Mouse (Mus musculus) MEL (cell line): ENCODE results near the gene Elavl1. TPM values are rescaled to one million over a fixed set of nuclear protein-coding genes. Genes with fewer than 3 reads are reported as not detected.

ENCODE experiments used
- DNase-seq: peaks from one replicate; pipeline ENCODE4 v3.0.0; 2011; ENCODE audit warnings: low read depth, low spot score
- H3K27ac ChIP-seq: 2 replicates; pipeline ENCODE4 v1.5.1; 2012; ENCODE audit warnings: low read depth, mild to moderate bottlenecking, control low read depth, low read length, moderate library complexity; ENCODE audit not compliant: control insufficient read depth
- H3K27me3 ChIP-seq, 2 experiments: fragments of 150-350 bp in 1 of 2; sonication (generic) in 1 of 2; 2 replicates each; pipeline ENCODE4 v1.6.1; 2012; ENCODE audit warnings: low read length in 2 of 2, mild to moderate bottlenecking in 2 of 2, improper control_type of control experiment in 1 of 2, moderate library complexity in 1 of 2; ENCODE audit not compliant: insufficient read depth in 2 of 2, control insufficient read depth in 1 of 2
- H3K36me3 ChIP-seq, 2 experiments: 2 replicates each; pipeline ENCODE4 v1.6.1; 2012 to 2014; ENCODE audit warnings: low read length in 2 of 2, improper control_type of control experiment in 1 of 2, inconsistent platforms in 1 of 2, mild to moderate bottlenecking in 1 of 2; ENCODE audit not compliant: insufficient read depth in 2 of 2, control insufficient read depth in 1 of 2
- H3K4me1 ChIP-seq, 2 experiments: fragments of 150-350 bp in 1 of 2; sonication (generic) in 1 of 2; 2 replicates each; pipeline ENCODE4 v1.6.1; 2012; ENCODE audit warnings: low read length in 2 of 2, improper control_type of control experiment in 1 of 2, mild to moderate bottlenecking in 1 of 2; ENCODE audit not compliant: insufficient read depth in 2 of 2, control insufficient read depth in 1 of 2
- H3K4me3 ChIP-seq, 2 experiments: fragments of 150-350 bp in 1 of 2; sonication (generic) in 1 of 2; 2 replicates each; pipeline ENCODE4 v1.5.1; 2012; ENCODE audit warnings: low read depth in 2 of 2, low read length in 2 of 2, mild to moderate bottlenecking in 2 of 2, moderate library complexity in 2 of 2, control low read depth in 1 of 2, improper control_type of control experiment in 1 of 2; ENCODE audit not compliant: control insufficient read depth in 1 of 2, insufficient read depth in 1 of 2
- H3K79me2 ChIP-seq: 2 replicates; pipeline ENCODE4 v1.6.1; 2012; ENCODE audit warnings: mild to moderate bottlenecking, low read length, moderate library complexity; ENCODE audit not compliant: control insufficient read depth, poor library complexity, insufficient read depth
- H3K9ac ChIP-seq: 2 replicates; pipeline ENCODE4 v1.6.1; 2012; ENCODE audit warnings: low read depth, mild to moderate bottlenecking, control low read depth, low read length, moderate library complexity; ENCODE audit not compliant: control insufficient read depth, poor library complexity, severe bottlenecking
- H3K9me3 ChIP-seq: fragments of 150-350 bp; sonication (generic); replicated peaks from 2 replicates; pipeline ENCODE4 v1.6.1; 2012; ENCODE audit warnings: mild to moderate bottlenecking, low read length, improper control_type of control experiment, moderate library complexity; ENCODE audit not compliant: insufficient read depth
- BHLHE40 ChIP-seq: IDR thresholded peaks from 2 replicates; pipeline ENCODE4 v1.6.1; 2012; ENCODE audit warnings: low read depth, mild to moderate bottlenecking, inconsistent platforms, low read length, improper control_type of control experiment, borderline replicate concordance
- CHD1 ChIP-seq: IDR thresholded peaks from 2 replicates; pipeline ENCODE4 v1.6.1; 2012; ENCODE audit warnings: low read depth, mild to moderate bottlenecking, inconsistent platforms, low read length, improper control_type of control experiment
- EP300 ChIP-seq, 2 experiments: IDR thresholded peaks; 2 replicates each; pipeline ENCODE4 v1.6.1; 2011; ENCODE audit warnings: improper control_type of control experiment in 2 of 2, low read length in 2 of 2, low read depth in 1 of 2, mild to moderate bottlenecking in 1 of 2
- ETS1 ChIP-seq: IDR thresholded peaks from 2 replicates; pipeline ENCODE4 v1.6.1; 2012; ENCODE audit warnings: low read depth, mild to moderate bottlenecking, inconsistent platforms, low read length, improper control_type of control experiment, moderate library complexity
- GABPA ChIP-seq: IDR thresholded peaks from 2 replicates; pipeline ENCODE4 v1.6.1; 2012; ENCODE audit warnings: low read depth, mild to moderate bottlenecking, inconsistent platforms, low read length, improper control_type of control experiment, moderate library complexity
- HCFC1 ChIP-seq: IDR thresholded peaks from 2 replicates; pipeline ENCODE4 v1.6.1; 2012; ENCODE audit warnings: low read depth, mild to moderate bottlenecking, inconsistent platforms, low read length, improper control_type of control experiment, moderate library complexity
- JUND ChIP-seq: IDR thresholded peaks from 2 replicates; pipeline ENCODE4 v1.6.1; 2011; ENCODE audit warnings: low read depth, mild to moderate bottlenecking, improper control_type of control experiment, low read length
- KAT2A ChIP-seq: conservative IDR thresholded peaks from 2 replicates; pipeline ENCODE4 v1.6.1; 2012; ENCODE audit warnings: low read depth, low read length, improper control_type of control experiment, inconsistent platforms
- MAX ChIP-seq: IDR thresholded peaks from 2 replicates; pipeline ENCODE4 v1.6.1; 2011; ENCODE audit warnings: low read length, improper control_type of control experiment
- MXI1 ChIP-seq: IDR thresholded peaks from 2 replicates; pipeline ENCODE4 v1.6.1; 2011; ENCODE audit warnings: mild to moderate bottlenecking, low read depth, low read length, improper control_type of control experiment
- MYB ChIP-seq: IDR thresholded peaks from 2 replicates; pipeline ENCODE4 v1.6.1; 2011; ENCODE audit warnings: mild to moderate bottlenecking, low read depth, low read length, improper control_type of control experiment
- MYC ChIP-seq: IDR thresholded peaks from 2 replicates; pipeline ENCODE4 v1.6.1; 2011; ENCODE audit warnings: low read depth, mild to moderate bottlenecking, low read length, improper control_type of control experiment, moderate library complexity
- NRF1 ChIP-seq: IDR thresholded peaks from 2 replicates; pipeline ENCODE4 v1.6.1; 2014; ENCODE audit warnings: low read depth, mild to moderate bottlenecking, inconsistent platforms, low read length, improper control_type of control experiment, moderate library complexity; ENCODE audit not compliant: poor library complexity, insufficient read depth, severe bottlenecking
- POLR2AphosphoS2 ChIP-seq: IDR thresholded peaks from 2 replicates; pipeline ENCODE4 v1.6.1; 2011; ENCODE audit warnings: low read length, improper control_type of control experiment
- POLR2AphosphoS5 ChIP-seq: IDR thresholded peaks from 2 replicates; pipeline ENCODE4 v1.6.1; 2012; ENCODE audit warnings: low read depth, borderline replicate concordance, mild to moderate bottlenecking, inconsistent platforms, low read length, moderate library complexity, mixed read lengths
- RAD21 ChIP-seq: IDR thresholded peaks from 2 replicates; pipeline ENCODE4 v1.6.1; 2011; ENCODE audit warnings: mild to moderate bottlenecking, low read depth, low read length, improper control_type of control experiment
- SMC3 ChIP-seq: IDR thresholded peaks from 2 replicates; pipeline ENCODE4 v1.6.1; 2011; ENCODE audit warnings: low read depth, low read length, improper control_type of control experiment
- TBP ChIP-seq: IDR thresholded peaks from 2 replicates; pipeline ENCODE4 v1.8.0; 2011; ENCODE audit warnings: low read depth, low read length, improper control_type of control experiment
- TCF12 ChIP-seq: IDR thresholded peaks from 2 replicates; pipeline ENCODE4 v1.6.1; 2014; ENCODE audit warnings: low read depth, mild to moderate bottlenecking, inconsistent platforms, low read length, improper control_type of control experiment, moderate library complexity
- USF1 ChIP-seq: IDR thresholded peaks from 2 replicates; pipeline ENCODE4 v1.6.1; 2014; ENCODE audit warnings: low read depth, mild to moderate bottlenecking, inconsistent platforms, low read length, improper control_type of control experiment, moderate library complexity
- ZC3H11A ChIP-seq: IDR thresholded peaks from 2 replicates; pipeline ENCODE4 v1.6.1; 2012; ENCODE audit warnings: low read depth, mild to moderate bottlenecking, inconsistent platforms, low read length, improper control_type of control experiment
- polyA plus RNA-seq, 2 experiments: library from polyadenylated mRNA; stranded (reverse) in 1 of 2; unstranded in 1 of 2; fragments of >175 nt in 1 of 2; fragments of >200 nt in 1 of 2; gene quantifications; 2 replicates each; pipeline versions ENCODE4 v1.2.1 to v1.2.4; 2012; ENCODE audit warnings: low replicate concordance in 2 of 2, low read depth in 1 of 2; ENCODE audit not compliant: insufficient read length in 2 of 2, insufficient read depth in 1 of 2, missing spikeins in 1 of 2
- total RNA-seq: library from RNA; depleted of rRNA; stranded (reverse); fragments of 300-350 nt; gene quantifications from 2 replicates; pipeline ENCODE4 v1.2.3, GENCODE M21; 2012

Elavl1 gene
- total and polyA plus RNA-seq, 3 experiments: 64.2 to 77.4 TPM; not detected in 1

DNA sequence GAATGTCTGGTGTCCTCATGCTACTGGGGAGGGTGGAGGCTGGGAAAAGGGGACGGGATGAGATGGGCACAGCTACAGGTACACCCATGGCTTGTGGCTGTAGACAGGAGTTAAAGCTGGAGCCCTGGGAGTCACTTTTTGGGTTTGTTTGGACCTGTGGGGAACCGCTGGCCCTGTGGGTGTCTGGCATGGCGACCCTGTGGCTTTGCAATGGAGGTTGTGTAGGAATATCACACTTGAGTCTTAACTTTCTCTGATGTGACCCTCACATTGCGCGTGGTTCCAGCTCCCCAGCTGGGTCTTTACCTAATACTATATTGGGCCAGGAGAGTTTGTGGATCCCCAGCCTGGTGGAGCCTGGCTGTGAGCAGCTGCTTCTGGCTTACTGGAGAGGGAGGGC is 80.2 kb downstream of the Elavl1 start:
- Histone ChIP-seq H3K9me3 (no peaks in the 10 kb centered on the region), H3K27me3 (no peaks in the 10 kb centered on the region), H3K4me3 (no peak overlapping the region), H3K36me3 (peaks cover 6% of the 10 kb centered on the region in 2 experiments), H3K4me1 (peaks cover 0 to 6% of the 10 kb centered on the region in 2 experiments; a peak in 1 of 4 replicates), H3K79me2 (peaks cover 17% of the 10 kb centered on the region), H3K9ac (no peak overlapping the region), H3K27ac (no peak overlapping the region)
- TF ChIP-seq SMC3 (no peak), GABPA (no peak)
- no peak for DNase-seq

DNA sequence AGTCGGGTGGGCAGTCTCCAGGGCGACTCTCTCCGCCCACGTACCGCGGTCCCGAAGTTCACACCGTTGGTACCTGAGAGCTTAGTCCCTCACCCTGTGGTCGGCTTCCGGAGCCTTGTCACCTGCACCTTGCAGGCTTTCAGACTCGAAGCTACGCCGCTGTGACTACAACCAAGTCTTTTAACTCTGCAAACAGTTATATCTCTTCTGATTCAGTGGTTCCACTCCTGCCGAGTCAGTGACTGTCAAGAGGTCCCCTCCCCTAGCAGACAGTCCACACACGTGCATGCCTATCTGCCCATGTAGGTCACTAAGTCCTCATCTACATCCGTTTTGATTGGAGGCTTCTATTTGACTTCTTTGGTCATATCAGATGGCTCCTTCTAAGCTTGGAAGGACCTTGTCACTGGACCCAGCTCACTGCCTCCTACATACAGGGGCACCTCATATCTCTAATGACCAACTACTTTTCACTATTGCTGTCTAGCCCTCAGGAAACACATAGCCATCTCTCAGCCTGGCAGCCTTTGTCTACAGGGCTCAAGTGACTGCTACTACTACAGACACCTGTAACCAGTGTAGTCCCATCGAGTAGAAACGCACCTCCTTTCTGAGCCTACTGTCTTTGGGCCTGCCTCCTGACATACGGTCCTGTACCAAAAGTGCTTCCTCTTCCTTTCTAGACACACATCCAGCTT is 85.9 kb downstream of the Elavl1 start:
- TF ChIP-seq TBP: no peak
- peak; percentile 4; the same call in 1 of the 2 replicates for TF ChIP-seq ETS1
- TF ChIP-seq TCF12: no peak
- TF ChIP-seq MYC: 0 out of 2 replicates have a peak, but pooled peaks have one; percentile 20
- TF ChIP-seq MYB: no peak
- TF ChIP-seq RAD21: no peak
- no peak for TF ChIP-seq CHD1
- TF ChIP-seq BHLHE40: no peak
- TF ChIP-seq POLR2AphosphoS2: no peak; the same call in 1 of the 2 replicates
- no peak for TF ChIP-seq JUND
- TF ChIP-seq ZC3H11A: no peak
- no peak for TF ChIP-seq EP300 (IDR thresholded peaks at IDR 0.05; ENCODE audit: low read depth in 1 of 2, low read length in 2 of 2)
- TF ChIP-seq MXI1: peak; percentile 88
- no peak for TF ChIP-seq POLR2AphosphoS5
- TF ChIP-seq HCFC1: no peak
- TF ChIP-seq USF1: no peak
- TF ChIP-seq NRF1: no peak
- TF ChIP-seq SMC3: no peak
- no peak; the same call in none of the 2 replicates for TF ChIP-seq MAX
- TF ChIP-seq KAT2A: no peak
- H3K9me3 ChIP-seq: no peaks in the 10 kb centered on the region
- peak overlapping the region; percentile 86 for H3K9ac ChIP-seq
- H3K79me2 ChIP-seq: peaks cover 32% of the 10 kb centered on the region
- H3K36me3 ChIP-seq: peaks cover 4 to 15% of the 10 kb centered on the region in 2 experiments
- H3K27me3 ChIP-seq: no peaks in the 10 kb centered on the region
- peaks cover 0 to 18% of the 10 kb centered on the region in 2 experiments; a peak in 2 of 4 replicates for H3K4me1 ChIP-seq
- DNase-seq: no peak
- H3K27ac ChIP-seq: peak overlapping the region; percentile 52
- peak overlapping the region; percentile 82 to 91 for H3K4me3 ChIP-seq
